Mouse (Mus musculus): Measurements from ENCODE around the gene Clec4b2. TPM values are rescaled to one million over a fixed set of nuclear protein-coding genes. Genes with fewer than 3 reads are reported as not detected.
"Not testable (repeated sequence)": the region's sequence is repeated elsewhere in the genome, so short reads cannot be mapped to it uniquely, and the experiment has no call there.

Clec4b2 gene
- not detected in 2 replicates for polyA plus RNA-seq (2012; rRNA removed)

GRCm38 (mm10) chr6:123172593-123172992 lies at the start of gene Clec4b2:
Gene Clec4b2 (plus strand): TSS chr6:123172893.
- no peak for DNase-seq
- Histone ChIP-seq H3K27me3 (ENCODE audit: control insufficient read depth, insufficient read depth, low read length) (no peaks in the 10 kb centered on the region), H3K4me3 (replicated peaks; ENCODE audit: insufficient read depth, low read depth, low read length) (no peak within 1 kb of the TSS), H3K4me1 (ENCODE audit: control insufficient read depth, insufficient read depth, low read length) (no peaks in the 10 kb centered on the region), H3K27ac (ENCODE audit: insufficient read depth, low read length) (no peak within 1 kb of the TSS)
- TF ChIP-seq CTCF (IDR thresholded peaks at IDR 0.05; ENCODE audit: borderline replicate concordance, insufficient read depth, low read depth, low read length) (no peak), POLR2A (IDR thresholded peaks at IDR 0.05; ENCODE audit: borderline replicate concordance, insufficient read depth, low read length) (no peak)
- 80% methylated on average over 4 of the region's 4 CpGs for WGBS

GRCm38 (mm10) chr6:123123195-123123594 lies 49.5 kb upstream of the Clec4b2 start:
- H3K27ac ChIP-seq (ENCODE audit: insufficient read depth, low read length): no peak overlapping the region
- TF ChIP-seq POLR2A (IDR thresholded peaks at IDR 0.05; ENCODE audit: borderline replicate concordance, insufficient read depth, low read length): no peak
- no peak for TF ChIP-seq CTCF (IDR thresholded peaks at IDR 0.05; ENCODE audit: borderline replicate concordance, insufficient read depth, low read depth, low read length)
- no peaks in the 10 kb centered on the region for H3K27me3 ChIP-seq (ENCODE audit: control insufficient read depth, insufficient read depth, low read length)
- H3K4me3 ChIP-seq (replicated peaks; ENCODE audit: insufficient read depth, low read depth, low read length): no peak overlapping the region
- no peaks in the 10 kb centered on the region for H3K4me1 ChIP-seq (ENCODE audit: control insufficient read depth, insufficient read depth, low read length)
- 69% methylated on average over 3 of the region's 3 CpGs for WGBS
- DNase-seq: no peak

GRCm38 (mm10) chr6:123127173-123127572 lies 45.5 kb upstream of the Clec4b2 start:
- no peak for TF ChIP-seq POLR2A (IDR thresholded peaks at IDR 0.05; ENCODE audit: borderline replicate concordance, insufficient read depth, low read length)
- no peak for TF ChIP-seq CTCF (IDR thresholded peaks at IDR 0.05; ENCODE audit: borderline replicate concordance, insufficient read depth, low read depth, low read length)
- no peak overlapping the region for H3K27ac ChIP-seq (ENCODE audit: insufficient read depth, low read length)
- no peaks in the 10 kb centered on the region for H3K4me1 ChIP-seq (ENCODE audit: control insufficient read depth, insufficient read depth, low read length)
- H3K4me3 ChIP-seq (replicated peaks; ENCODE audit: insufficient read depth, low read depth, low read length): no peak overlapping the region
- WGBS: 39% methylated on average over 1 of the region's 1 CpGs
- no peaks in the 10 kb centered on the region for H3K27me3 ChIP-seq (ENCODE audit: control insufficient read depth, insufficient read depth, low read length)
- DNase-seq: no peak

- not testable (repeated sequence) for H3K4me1 ChIP-seq (ENCODE audit: control insufficient read depth, insufficient read depth, low read length); H3K27me3 ChIP-seq (ENCODE audit: control insufficient read depth, insufficient read depth, low read length); H3K27ac ChIP-seq (ENCODE audit: insufficient read depth, low read length); DNase-seq; H3K4me3 ChIP-seq (replicated peaks; ENCODE audit: insufficient read depth, low read depth, low read length)
- WGBS: 74% methylated on average over 29 of the region's 29 CpGs
Measured at GRCm38 (mm10) chr6:123137766-123138526, 34.7 kb upstream of the Clec4b2 start.

GRCm38 (mm10) chr6:123170106-123170505 lies 2.6 kb upstream of the Clec4b2 start:
- TF ChIP-seq POLR2A (IDR thresholded peaks at IDR 0.05; ENCODE audit: borderline replicate concordance, insufficient read depth, low read length): no peak
- TF ChIP-seq CTCF (IDR thresholded peaks at IDR 0.05; ENCODE audit: borderline replicate concordance, insufficient read depth, low read depth, low read length): no peak
- Histone ChIP-seq H3K27ac (ENCODE audit: insufficient read depth, low read length) (no peak overlapping the region), H3K27me3 (ENCODE audit: control insufficient read depth, insufficient read depth, low read length) (no peaks in the 10 kb centered on the region), H3K4me3 (replicated peaks; ENCODE audit: insufficient read depth, low read depth, low read length) (no peak overlapping the region), H3K4me1 (ENCODE audit: control insufficient read depth, insufficient read depth, low read length) (no peaks in the 10 kb centered on the region)
- WGBS: 48% methylated on average over 1 of the region's 1 CpGs
- DNase-seq: no peak

GRCm38 (mm10) chr6:123171040-123171439 lies 1.7 kb upstream of the Clec4b2 start:
- DNase-seq: no peak
- Histone ChIP-seq H3K4me3 (replicated peaks; ENCODE audit: insufficient read depth, low read depth, low read length) (no peak overlapping the region), H3K27me3 (ENCODE audit: control insufficient read depth, insufficient read depth, low read length) (no peaks in the 10 kb centered on the region), H3K4me1 (ENCODE audit: control insufficient read depth, insufficient read depth, low read length) (no peaks in the 10 kb centered on the region), H3K27ac (ENCODE audit: insufficient read depth, low read length) (no peak overlapping the region)
- TF ChIP-seq POLR2A (IDR thresholded peaks at IDR 0.05; ENCODE audit: borderline replicate concordance, insufficient read depth, low read length) (no peak), CTCF (IDR thresholded peaks at IDR 0.05; ENCODE audit: borderline replicate concordance, insufficient read depth, low read depth, low read length) (no peak)

GRCm38 (mm10) chr6:123175549-123175948 lies 2.9 kb downstream of the Clec4b2 start:
- 71% methylated on average over 1 of the region's 1 CpGs for WGBS
- no peak for DNase-seq
- Histone ChIP-seq H3K27me3 (ENCODE audit: control insufficient read depth, insufficient read depth, low read length) (no peaks in the 10 kb centered on the region), H3K4me1 (ENCODE audit: control insufficient read depth, insufficient read depth, low read length) (no peaks in the 10 kb centered on the region), H3K4me3 (replicated peaks; ENCODE audit: insufficient read depth, low read depth, low read length) (no peak overlapping the region), H3K27ac (ENCODE audit: insufficient read depth, low read length) (no peak overlapping the region)
- no peak for TF ChIP-seq POLR2A (IDR thresholded peaks at IDR 0.05; ENCODE audit: borderline replicate concordance, insufficient read depth, low read length)
- TF ChIP-seq CTCF (IDR thresholded peaks at IDR 0.05; ENCODE audit: borderline replicate concordance, insufficient read depth, low read depth, low read length): no peak

GRCm38 (mm10) chr6:123184862-123185261 lies 12.2 kb downstream of the Clec4b2 start:
- H3K27me3 ChIP-seq (ENCODE audit: control insufficient read depth, insufficient read depth, low read length); H3K4me1 ChIP-seq (ENCODE audit: control insufficient read depth, insufficient read depth, low read length); H3K27ac ChIP-seq (ENCODE audit: insufficient read depth, low read length); DNase-seq; H3K4me3 ChIP-seq (replicated peaks; ENCODE audit: insufficient read depth, low read depth, low read length): not testable (repeated sequence)
- WGBS: 75% methylated on average over 2 of the region's 2 CpGs

Data from cerebellum, adult 2 months (tissue).